Mouse (Mus musculus): Measurements from ENCODE around the gene Ascl4. TPM values are rescaled to one million over a fixed set of nuclear protein-coding genes. Genes with fewer than 3 reads are reported as not detected.

The Ascl4 gene
- polyA plus RNA-seq, 2 experiments = 0.24 to 0.44 TPM

GRCm38 (mm10) chr10:85929208-85929591 lies 1.7 kb downstream of the Ascl4 start:
- no peak for TF ChIP-seq POLR2A (IDR thresholded peaks at IDR 0.05; ENCODE audit: borderline replicate concordance, extremely low read depth, insufficient read depth, insufficient read length)
- ATAC-seq (ENCODE audit: low FRiP score, low read depth) (no peak), DNase-seq (ENCODE audit: low spot score) (no peak)

GRCm38 (mm10) chr10:85929962-85930361 lies 2.5 kb downstream of the Ascl4 start:
- DNase-seq (ENCODE audit: low spot score) (no peak), ATAC-seq (ENCODE audit: low FRiP score, low read depth) (no peak)
- no peak overlapping the region for H3K27ac ChIP-seq (replicated peaks; ENCODE audit: low read depth, low read length)
- H3K9ac ChIP-seq (ENCODE audit: low read depth, low read length, severe bottlenecking) = no peak overlapping the region
- H3K4me1 ChIP-seq (ENCODE audit: control insufficient read depth, insufficient read depth, low read length) = peaks cover 4% of the 10 kb centered on the region; the same call in 1 of the 2 replicates
- H3K27me3 ChIP-seq (ENCODE audit: control insufficient read depth, insufficient read depth, low read length) = peaks cover 17% of the 10 kb centered on the region
- WGBS = 91% methylated on average over 11 of the region's 11 CpGs
- no peak for TF ChIP-seq POLR2A (IDR thresholded peaks at IDR 0.05; ENCODE audit: borderline replicate concordance, extremely low read depth, insufficient read depth, insufficient read length)
- H3K36me3 ChIP-seq (ENCODE audit: control insufficient read depth, insufficient read depth, low read length) = no peaks in the 10 kb centered on the region
- H3K9me3 ChIP-seq (ENCODE audit: control insufficient read depth, low read length) = no peaks in the 10 kb centered on the region
- H3K4me3 ChIP-seq (replicated peaks; ENCODE audit: low read length) = no peak overlapping the region
- H3K4me2 ChIP-seq (replicated peaks; ENCODE audit: low read depth, low read length, severe bottlenecking) = no peak overlapping the region

More at GRCm38 (mm10) chr10:85929208-85929591, 1.7 kb downstream of the Ascl4 start:
- Histone ChIP-seq H3K4me3 (replicated peaks; ENCODE audit: low read length) (peak overlapping the region; percentile 54), H3K36me3 (ENCODE audit: control insufficient read depth, insufficient read depth, low read length) (no peaks in the 10 kb centered on the region), H3K27me3 (ENCODE audit: control insufficient read depth, insufficient read depth, low read length) (peaks cover 17% of the 10 kb centered on the region), H3K4me2 (replicated peaks; ENCODE audit: low read depth, low read length, severe bottlenecking) (peak overlapping the region; percentile 98), H3K9me3 (ENCODE audit: control insufficient read depth, low read length) (no peaks in the 10 kb centered on the region), H3K4me1 (ENCODE audit: control insufficient read depth, insufficient read depth, low read length) (peaks cover 4% of the 10 kb centered on the region; the same call in 1 of the 2 replicates), H3K27ac (replicated peaks; ENCODE audit: low read depth, low read length) (no peak overlapping the region), H3K9ac (ENCODE audit: low read depth, low read length, severe bottlenecking) (no peak overlapping the region)
- 37% methylated on average over 11 of the region's 11 CpGs for WGBS

GRCm38 (mm10) chr10:85936280-85936965 lies 8.9 kb downstream of the Ascl4 start:
- Histone ChIP-seq H3K36me3 (ENCODE audit: control insufficient read depth, insufficient read depth, low read length) (peaks cover 52% of the 10 kb centered on the region), H3K9me3 (ENCODE audit: control insufficient read depth, low read length) (0 out of 2 replicates have a peak, but pooled peaks cover 6% of the 10 kb centered on the region), H3K9ac (ENCODE audit: low read depth, low read length, severe bottlenecking) (no peak overlapping the region), H3K4me3 (replicated peaks; ENCODE audit: low read length) (no peak overlapping the region), H3K4me1 (ENCODE audit: control insufficient read depth, insufficient read depth, low read length) (no peaks in the 10 kb centered on the region), H3K27me3 (ENCODE audit: control insufficient read depth, insufficient read depth, low read length) (no peaks in the 10 kb centered on the region), H3K4me2 (replicated peaks; ENCODE audit: low read depth, low read length, severe bottlenecking) (no peak overlapping the region), H3K27ac (replicated peaks; ENCODE audit: low read depth, low read length) (no peak overlapping the region)
- ATAC-seq (ENCODE audit: low FRiP score, low read depth) (no peak), DNase-seq (ENCODE audit: low spot score) (no peak)
- no peak for TF ChIP-seq POLR2A (IDR thresholded peaks at IDR 0.05; ENCODE audit: borderline replicate concordance, extremely low read depth, insufficient read depth, insufficient read length)
- 83% methylated on average over 6 of the region's 6 CpGs for WGBS

GRCm38 (mm10) chr10:85948483-85949196 lies 21.2 kb downstream of the Ascl4 start:
- no peak for ATAC-seq (ENCODE audit: low FRiP score, low read depth)
- Histone ChIP-seq H3K4me1 (ENCODE audit: control insufficient read depth, insufficient read depth, low read length) (no peaks in the 10 kb centered on the region), H3K27me3 (ENCODE audit: control insufficient read depth, insufficient read depth, low read length) (no peaks in the 10 kb centered on the region), H3K4me3 (replicated peaks; ENCODE audit: low read length) (no peak overlapping the region), H3K36me3 (ENCODE audit: control insufficient read depth, insufficient read depth, low read length) (peaks cover 90% of the 10 kb centered on the region), H3K9me3 (ENCODE audit: control insufficient read depth, low read length) (no peaks in the 10 kb centered on the region), H3K27ac (replicated peaks; ENCODE audit: low read depth, low read length) (no peak overlapping the region), H3K4me2 (replicated peaks; ENCODE audit: low read depth, low read length, severe bottlenecking) (no peak overlapping the region), H3K9ac (ENCODE audit: low read depth, low read length, severe bottlenecking) (no peak overlapping the region)
- DNase-seq (ENCODE audit: low spot score) = no peak
- TF ChIP-seq POLR2A (IDR thresholded peaks at IDR 0.05; ENCODE audit: borderline replicate concordance, extremely low read depth, insufficient read depth, insufficient read length) = no peak
- 95% methylated on average over 8 of the region's 8 CpGs for WGBS

DNA sequence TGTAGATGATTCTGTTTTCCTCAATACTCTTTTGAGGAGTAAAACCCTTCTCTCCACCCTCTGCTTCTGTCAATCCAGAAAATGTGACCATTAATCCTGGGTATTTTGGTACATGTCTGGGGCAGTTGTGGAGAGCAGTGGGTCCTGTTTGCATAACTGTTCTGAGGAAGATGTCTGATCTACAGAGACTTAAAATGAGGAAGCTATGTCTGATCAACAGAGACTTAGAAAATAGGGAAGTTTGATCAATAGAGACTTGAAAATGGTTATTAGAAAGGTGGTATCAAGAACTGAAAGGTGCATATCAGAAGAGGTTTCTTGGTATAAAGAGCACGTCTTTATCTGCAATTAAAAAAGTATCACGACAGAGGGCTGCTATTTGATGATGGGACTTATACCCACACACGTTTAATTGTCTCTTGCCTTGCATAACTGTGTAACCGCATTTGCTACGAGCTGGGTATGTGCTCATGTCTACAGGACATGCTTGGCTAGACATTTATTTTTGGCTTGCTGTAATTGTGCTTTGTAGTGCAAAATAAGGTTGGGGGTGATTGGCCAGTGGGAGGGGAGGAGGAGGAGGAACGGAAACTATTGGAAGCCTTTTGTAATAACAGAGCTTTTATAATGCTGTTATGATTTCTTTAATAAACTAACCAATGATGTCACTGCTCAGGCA lies 24.4 kb downstream of the Ascl4 start:
- H3K4me1 ChIP-seq (ENCODE audit: control insufficient read depth, insufficient read depth, low read length) = no peaks in the 10 kb centered on the region
- no peak overlapping the region for H3K9ac ChIP-seq (ENCODE audit: low read depth, low read length, severe bottlenecking)
- no peak for TF ChIP-seq POLR2A (IDR thresholded peaks at IDR 0.05; ENCODE audit: borderline replicate concordance, extremely low read depth, insufficient read depth, insufficient read length)
- H3K27ac ChIP-seq (replicated peaks; ENCODE audit: low read depth, low read length) = no peak overlapping the region
- H3K36me3 ChIP-seq (ENCODE audit: control insufficient read depth, insufficient read depth, low read length) = peaks cover 76% of the 10 kb centered on the region
- H3K4me3 ChIP-seq (replicated peaks; ENCODE audit: low read length) = no peak overlapping the region
- no peak overlapping the region for H3K4me2 ChIP-seq (replicated peaks; ENCODE audit: low read depth, low read length, severe bottlenecking)
- H3K27me3 ChIP-seq (ENCODE audit: control insufficient read depth, insufficient read depth, low read length) = no peaks in the 10 kb centered on the region
- ATAC-seq (ENCODE audit: low FRiP score, low read depth) (no peak), DNase-seq (ENCODE audit: low spot score) (no peak)
- 90% methylated on average over 6 of the region's 6 CpGs for WGBS
- no peaks in the 10 kb centered on the region for H3K9me3 ChIP-seq (ENCODE audit: control insufficient read depth, low read length)

Data from limb, embryonic 14.5 days (tissue).